Mouse (Mus musculus): ENCODE results near the gene Polg2.
"Not testable (repeated sequence)": the region's sequence is repeated elsewhere in the genome, so short reads cannot be mapped to it uniquely, and the experiment has no call there.

The Polg2 gene

DNA sequence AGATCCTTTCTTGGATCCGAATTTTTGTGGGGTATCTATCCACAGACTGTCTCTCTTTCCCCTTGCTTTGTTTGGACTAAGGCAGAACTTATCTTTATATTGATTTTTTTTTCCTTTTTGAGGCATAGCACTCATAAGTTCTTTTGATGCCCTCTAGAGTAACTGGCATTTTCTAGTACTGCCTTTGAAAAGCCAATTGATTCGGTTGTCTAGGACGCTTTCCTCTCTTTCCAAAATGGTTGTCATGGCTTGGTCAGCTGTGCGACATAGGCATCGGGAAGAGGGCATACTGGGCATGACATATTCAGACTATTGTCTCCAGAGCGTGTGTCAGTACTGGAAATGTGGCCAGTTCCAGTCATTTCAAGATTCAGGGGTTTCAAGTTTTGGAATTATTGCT lies 10.3 kb upstream of the Polg2 start:
- no peak for DNase-seq (ENCODE audit: low spot score in 2 of 2)

DNA sequence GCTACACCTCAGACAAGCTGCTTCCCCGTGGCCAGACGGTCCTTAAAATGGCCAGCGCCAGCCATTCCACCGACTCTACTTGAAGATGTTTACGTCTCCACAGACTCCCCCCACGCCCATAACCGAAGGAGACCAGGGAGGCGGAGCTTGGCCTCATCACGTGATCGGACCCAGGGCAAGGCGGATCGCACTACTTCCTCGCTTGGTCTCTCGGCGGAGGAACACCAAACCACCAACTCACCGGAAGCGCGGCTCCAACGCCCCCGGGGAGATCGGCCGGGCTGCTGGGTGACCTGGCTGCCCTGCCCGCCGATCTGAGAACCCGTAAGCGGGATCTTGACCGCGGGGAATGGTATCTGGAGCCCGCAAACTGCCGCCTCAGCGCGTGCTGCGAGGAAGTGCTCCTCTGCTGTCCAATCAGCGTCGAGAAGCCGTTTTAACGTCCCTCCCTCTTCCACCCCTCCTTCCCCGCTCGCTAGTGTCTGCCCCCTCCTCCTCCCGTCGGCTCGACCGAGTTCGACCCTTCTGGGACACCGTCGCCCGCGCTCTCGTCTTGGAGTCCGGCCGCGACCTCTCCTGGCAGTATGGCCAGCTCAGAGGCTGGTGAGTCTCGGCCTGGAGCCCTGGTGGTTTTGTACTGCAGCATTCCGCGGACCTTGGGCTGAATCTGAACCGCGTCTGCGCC lies 9.6 kb upstream of the Polg2 start, which contains the start of the genes Ddx5 and Cep95:
TSS of gene Ddx5 (minus strand) at position 411 of the 685 bp plus-strand sequence.
TSS of gene Cep95 (plus strand) at position 478 of the 685 bp plus-strand sequence.
- DNase-seq (ENCODE audit: low spot score in 2 of 2) = peak; percentile 95 to 99

DNA sequence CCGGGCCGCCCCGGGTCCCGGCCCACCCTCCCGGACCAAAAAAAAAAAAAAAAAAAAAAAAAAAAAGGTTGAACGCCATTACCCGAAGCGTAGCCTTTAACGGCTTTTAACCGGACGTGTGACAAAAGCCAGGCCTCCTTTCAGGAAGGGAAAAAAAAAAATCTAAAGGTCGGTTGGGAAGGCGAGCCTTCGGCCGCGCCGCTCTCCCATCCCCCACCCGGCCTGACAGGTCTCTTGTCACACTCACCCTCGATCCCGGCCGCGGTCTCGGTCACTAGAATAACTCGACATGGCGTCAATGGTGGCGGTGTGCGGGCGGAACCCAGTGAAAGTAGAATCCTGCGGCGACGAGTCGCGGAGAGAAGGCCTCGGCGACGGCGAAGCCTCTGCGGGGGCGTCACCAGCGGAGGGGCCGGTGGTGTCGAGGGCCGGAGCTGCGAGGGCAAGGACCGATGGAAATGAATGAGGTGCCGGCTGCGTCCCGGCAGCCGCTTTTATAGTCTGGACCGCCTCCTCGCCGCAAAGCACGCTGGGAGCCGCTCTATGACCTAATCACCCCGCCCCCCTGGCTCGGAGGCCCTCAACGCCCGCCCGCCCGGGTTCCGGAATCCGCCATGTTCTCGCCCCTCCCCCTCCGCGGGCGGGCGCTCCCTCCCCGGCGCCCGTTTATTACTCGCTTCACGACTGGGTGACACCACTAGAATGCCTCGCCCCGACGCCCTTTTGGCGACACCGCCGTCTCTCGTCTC lies 8.9 kb upstream of the Polg2 start:
- DNase-seq (ENCODE audit: low spot score in 2 of 2) = peak; percentile 97 to 98

DNA sequence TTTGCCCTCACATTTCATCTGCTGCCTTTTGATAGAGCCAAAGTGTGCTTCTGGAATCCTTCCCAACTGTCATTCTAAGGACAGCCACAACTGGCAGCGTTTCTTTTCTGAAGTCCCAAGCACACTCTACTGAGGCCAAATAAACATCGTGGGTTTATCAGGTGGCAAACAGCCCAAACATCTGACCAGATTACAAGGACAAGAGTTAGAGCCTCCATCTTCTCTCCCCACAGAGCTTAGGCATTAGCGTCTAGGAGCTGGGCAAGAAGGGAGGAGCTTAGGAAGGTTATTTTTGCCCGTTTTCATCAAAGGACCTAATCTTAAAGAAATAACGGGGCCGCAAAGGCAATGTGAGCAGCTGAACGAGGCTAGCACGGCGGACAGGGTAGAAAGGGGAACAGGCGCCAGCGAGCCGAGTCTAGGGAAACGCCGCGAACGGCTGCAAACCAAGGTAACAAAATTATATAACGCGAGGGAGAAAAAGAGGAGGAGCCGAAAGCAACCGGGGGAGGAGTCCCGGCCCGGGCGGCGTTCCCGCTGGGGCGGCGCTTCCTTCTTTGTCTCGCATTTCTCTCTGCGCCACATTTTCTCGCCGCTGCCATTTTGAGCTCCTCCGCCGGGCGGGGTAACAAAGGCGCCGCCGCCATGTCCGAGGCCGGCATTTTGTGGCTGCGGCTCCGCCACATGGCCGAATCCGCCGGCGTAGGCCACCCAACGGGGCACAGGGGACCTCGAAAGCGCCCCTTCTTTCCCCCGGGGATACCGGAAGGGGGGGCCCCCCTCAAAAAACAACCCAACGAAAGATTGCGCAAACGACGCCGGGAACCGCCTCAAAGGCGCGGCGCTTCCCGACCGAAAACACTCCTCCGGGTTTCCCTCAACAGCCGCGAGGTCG lies 8.0 kb upstream of the Polg2 start:
- peak; percentile 86 for DNase-seq (ENCODE audit: low spot score in 2 of 2)

DNA sequence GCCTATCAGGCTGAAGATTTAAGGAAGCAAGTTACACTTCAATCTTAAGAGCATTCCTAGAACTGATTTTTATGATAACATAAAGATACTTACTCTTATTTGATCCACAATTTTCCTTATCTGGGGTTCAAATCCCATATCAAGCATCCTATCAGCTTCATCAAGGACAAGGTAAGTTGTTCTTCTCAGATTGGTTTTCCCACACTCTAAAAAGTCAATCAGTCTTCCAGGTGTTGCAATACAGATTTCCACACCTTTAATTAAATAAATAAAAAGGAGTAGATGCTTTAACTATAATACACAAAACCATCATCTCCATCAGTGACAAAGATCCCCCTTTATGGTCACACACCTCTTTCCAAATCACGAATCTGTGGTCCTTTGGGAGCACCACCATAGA lies 5.7 kb upstream of the Polg2 start:
- no peak for DNase-seq (ENCODE audit: low spot score in 2 of 2)

DNA sequence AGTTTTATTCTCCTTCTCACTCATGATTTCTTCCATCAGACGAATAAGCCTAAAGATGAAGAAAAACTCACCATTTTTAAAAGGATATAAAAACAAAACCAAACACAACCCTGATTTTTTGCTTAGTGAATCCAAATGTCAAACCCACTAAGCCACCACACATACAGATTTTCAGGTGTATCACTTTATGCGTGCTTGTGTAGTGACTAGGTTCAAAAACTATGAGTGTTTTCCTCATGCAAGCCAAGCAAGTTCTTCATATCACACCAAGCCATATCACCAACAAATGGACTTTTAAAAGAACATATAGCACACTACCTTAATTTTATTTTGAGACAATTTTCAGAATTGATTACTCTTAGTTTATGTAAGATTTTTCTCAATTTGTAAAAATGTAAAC lies 5.1 kb upstream of the Polg2 start:
- DNase-seq (ENCODE audit: low spot score in 2 of 2) = no peak

DNA sequence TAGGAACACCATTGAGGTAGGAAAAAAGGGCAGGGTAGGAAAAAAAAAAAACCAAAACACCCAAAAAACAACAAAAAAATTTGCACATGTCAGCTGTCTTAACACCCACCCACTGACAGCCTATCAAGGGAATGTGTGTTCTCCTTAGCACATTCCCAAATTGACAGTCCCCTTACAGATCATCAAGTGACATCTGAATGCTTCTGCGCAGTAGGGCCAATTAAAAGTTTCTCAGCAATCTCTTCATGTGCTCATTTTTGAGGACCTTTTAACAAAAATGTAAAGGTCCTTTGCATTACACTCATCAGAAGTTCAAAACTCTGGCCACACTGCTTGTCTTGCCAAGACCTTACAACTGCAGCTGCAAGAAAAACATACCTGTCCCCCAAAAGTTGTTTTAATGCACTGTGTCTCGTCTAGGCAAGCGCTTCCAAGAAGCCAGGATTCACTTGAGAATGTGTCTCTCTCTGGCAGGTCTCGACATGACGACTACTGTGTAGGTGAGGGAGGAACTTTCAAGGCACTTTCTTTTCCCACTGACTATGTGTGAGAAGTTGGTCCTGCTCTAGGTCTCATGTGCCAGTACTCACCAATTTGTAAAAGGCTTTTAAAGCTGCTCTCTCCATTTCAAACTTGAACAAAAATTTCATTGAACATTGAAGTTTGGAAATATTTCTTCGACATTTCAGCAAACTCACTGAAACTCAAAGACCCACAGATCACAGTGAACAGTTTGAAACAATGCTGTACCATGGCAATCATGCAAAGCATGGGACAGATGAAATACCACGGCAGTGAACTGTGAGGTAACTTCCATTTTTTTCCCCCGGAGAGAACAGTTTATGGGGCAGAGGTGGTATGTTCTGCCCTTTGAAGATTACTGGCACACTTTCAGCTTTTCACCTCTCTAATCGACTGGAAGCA lies 3.8 kb upstream of the Polg2 start:
- no peak for DNase-seq (ENCODE audit: low spot score in 2 of 2)

DNA sequence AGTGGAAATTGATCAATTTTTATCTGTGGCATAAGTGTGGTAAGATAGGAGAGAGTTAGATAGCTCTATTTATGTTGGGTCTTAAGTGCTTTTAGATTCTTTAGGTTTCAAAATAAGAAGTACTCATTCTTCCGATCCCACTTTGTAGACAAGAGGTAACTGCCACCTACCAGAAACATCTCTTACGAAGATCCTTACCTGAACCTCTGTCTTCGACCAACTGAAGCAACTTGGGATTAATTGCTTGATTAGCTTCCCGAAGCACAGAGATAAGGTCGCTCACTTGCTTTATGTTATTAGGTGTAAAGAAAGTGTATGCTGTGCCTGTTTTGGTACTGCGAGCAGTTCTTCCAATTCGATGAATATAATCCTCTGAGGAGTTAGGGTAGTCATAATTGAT lies 2.9 kb upstream of the Polg2 start:
- DNase-seq (ENCODE audit: low spot score in 2 of 2) = not testable (repeated sequence)

DNA sequence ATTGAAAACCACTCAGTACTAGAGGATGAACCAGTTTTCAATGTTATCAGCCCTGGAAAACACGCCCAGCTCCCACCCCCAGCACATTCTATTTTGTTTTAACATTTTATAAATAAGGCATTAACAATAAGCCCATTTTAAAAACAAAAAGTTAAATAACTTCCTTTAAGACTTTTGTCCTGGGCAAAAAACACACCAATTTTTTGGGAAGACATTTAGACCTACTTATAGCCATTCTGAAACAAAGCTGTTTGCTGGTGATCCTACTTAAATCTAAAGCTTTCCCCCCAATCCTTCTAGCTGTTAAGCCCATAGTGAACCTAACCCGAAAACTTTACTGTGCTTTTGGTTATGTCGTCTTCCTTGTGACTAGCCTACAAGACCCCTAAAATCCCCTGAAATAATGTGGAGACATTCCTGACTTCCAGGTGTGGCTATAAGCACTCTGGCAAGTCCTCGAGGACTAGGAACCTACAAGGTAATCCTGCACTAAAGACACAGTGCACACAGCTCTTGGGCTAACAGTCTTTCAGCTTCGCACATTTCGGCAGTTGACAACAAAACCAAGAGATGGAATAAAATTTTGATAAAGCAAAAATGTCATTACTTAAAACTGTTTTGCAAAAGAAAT lies 1.4 kb upstream of the Polg2 start:
- no peak for DNase-seq (ENCODE audit: low spot score in 2 of 2)

DNA sequence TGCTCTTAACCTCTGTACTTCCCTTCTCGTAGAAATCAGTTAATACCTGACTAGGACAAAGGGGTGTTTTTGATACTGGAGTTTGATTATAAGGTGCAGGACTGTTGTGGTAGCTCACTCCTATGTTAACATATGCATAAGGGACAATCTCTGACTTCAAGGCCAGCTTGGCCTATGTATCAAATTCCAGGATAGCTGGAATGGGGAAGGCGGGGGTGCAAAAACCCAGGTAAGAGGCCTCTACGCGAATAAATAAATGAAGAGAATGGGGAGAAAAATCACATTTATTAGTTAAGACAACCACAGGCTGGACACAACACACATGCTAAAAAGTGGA lies 720 bp upstream of the Polg2 start:
- no peak for DNase-seq (ENCODE audit: low spot score in 2 of 2)

DNA sequence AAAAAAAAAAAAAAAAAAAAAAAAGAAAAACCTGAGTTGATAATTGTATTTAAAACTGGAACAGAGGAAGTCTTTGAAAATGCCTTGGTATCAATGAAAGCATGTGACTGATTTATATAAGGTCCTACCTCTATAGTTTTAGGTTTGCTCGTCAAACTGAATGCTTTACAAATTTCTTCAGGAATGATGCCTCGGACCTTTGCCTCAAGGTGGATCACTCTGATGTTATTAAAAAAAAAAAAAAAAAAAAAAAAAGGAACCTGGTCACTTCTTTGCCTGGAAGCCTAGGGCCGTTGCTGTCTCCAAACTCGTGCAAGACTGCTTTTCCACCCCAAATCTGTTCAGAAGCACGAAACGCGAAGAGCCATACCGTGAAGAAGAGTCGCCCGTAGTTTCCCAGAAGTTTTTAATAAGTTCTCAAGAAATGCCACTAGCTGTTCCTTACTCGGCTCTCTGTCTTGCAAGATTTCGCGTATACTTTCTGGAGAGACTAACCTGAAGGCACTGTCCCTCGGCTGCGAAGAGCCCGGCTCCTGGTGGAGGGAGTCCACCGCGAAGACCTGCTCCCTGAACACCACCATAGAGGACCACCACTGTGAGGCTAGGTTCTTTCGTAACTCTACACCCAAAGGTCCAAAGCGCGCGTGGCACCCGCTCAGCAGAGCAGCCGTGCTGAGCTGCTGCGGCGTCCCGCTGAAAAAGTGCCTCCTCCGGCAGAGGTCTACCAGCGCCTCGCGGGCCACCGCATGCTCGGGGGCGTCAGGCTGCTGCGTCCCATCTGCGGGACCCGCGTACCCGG lies 549 bp downstream of the Polg2 start:
- no peak for DNase-seq (ENCODE audit: low spot score in 2 of 2)

DNA sequence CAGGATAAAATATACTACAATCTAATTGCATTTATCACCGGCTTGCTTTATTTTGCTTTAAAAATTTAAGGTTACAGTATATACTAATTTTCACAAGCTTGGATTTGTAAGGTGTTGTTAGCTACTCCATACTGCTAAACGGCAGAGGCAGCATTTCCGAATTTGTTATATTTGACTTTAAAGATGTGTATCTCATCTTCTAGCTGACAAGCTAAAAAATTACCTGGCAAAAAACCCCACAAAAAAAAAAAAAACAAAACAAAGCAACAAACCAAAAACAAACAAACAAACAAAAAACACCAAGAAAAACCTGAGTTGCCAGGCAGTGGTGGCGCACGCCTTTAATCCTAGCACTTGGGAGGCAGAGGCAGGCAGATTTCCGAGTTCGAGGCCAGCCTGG lies 1.2 kb downstream of the Polg2 start:
- DNase-seq (ENCODE audit: low spot score in 2 of 2) = no peak

DNA sequence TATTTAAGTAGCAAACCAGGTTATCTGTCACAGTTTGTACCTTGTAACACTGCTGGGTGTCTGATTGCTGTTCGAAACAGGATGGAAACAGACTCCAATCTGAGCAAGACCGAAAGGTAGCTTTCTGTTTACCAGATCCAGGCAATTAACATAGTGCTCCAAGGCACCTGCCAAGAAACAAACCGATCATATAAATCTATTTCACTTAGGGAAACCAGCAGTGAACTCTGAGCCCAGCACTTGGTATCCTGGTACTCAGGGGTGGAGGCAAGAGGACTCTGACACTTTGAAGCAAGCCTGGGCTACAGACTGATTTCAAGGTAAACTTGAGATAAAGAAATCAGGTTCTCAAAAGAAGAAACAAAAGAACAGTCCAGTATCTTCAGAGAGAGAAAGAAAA lies 1.9 kb downstream of the Polg2 start:
- no peak for DNase-seq (ENCODE audit: low spot score in 2 of 2)

DNA sequence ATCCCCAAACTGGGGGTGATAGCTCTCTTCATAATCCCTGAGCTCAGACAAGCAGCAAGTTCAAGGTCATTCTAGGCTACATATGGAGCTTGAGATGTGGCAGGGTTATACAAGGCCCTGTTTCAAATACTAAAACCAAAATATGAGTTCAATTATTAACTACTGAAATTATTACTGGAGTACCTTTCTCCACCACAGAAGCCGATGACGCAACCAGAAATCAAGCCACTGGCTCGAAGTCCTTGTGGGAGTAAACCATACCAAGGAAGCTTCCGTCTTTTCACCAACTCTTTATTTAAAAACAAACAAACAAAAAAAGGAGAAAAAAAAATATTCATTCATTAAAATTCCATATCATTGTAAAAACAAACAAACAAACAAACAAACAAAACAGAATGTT lies 2.4 kb downstream of the Polg2 start:
- no peak for DNase-seq (ENCODE audit: low spot score in 2 of 2)

DNA sequence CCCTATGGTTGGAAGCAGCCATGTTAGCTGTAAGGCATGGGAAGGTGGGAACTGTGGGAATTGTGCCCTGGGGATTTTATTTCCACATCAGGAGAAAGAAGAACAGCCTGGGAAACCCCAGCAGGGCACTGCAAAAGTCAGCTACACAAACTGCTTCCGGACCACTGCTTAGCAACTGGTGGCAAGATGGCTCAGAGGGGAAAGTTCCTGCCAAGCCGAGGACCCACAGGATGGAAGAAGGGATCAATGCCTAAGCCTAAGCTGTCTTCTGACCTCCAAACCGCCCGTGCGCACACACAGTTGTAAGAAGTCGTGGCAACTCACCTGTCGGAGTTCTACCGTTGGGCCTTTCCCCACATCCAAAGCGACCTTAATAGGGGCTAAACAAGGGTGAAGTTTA lies 6.3 kb downstream of the Polg2 start:
- no peak for DNase-seq (ENCODE audit: low spot score in 2 of 2)

DNA sequence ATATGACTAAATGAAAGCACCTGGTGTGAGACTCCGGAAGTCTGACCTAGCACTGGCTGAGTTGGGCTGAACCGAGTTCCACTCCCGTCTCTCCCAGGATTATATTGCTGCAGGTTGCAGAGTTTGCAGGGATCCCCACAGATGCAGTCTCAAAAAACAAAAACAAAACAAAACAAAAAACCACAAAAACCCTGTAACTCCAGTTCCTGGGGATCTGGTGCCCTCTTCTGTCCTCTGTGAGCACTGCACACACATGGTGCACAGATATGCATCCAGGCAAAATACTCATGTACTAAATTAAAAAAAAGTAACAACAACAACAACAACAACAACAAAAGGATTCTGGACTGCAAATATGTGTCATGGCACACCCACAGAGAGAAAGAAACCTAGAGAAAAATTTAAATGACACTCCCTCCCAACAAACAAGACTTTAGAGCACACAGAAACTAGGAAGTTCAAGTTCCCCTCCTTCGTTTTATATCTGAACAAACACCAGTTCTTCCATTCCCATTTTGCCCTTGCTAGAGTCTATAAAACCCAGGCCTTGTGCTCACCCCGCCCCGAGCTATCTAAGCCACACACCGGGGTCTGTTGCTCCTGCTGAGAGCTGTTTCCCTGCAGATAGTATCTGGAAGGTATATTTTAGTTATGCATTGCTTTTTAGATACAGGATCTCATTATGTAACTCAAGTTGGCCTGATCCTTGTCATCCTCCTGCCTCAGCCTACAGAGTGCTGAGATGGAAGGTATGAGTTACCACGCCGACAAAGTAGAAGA lies 9.0 kb downstream of the Polg2 start:
- no peak for DNase-seq (ENCODE audit: low spot score in 2 of 2)

DNA sequence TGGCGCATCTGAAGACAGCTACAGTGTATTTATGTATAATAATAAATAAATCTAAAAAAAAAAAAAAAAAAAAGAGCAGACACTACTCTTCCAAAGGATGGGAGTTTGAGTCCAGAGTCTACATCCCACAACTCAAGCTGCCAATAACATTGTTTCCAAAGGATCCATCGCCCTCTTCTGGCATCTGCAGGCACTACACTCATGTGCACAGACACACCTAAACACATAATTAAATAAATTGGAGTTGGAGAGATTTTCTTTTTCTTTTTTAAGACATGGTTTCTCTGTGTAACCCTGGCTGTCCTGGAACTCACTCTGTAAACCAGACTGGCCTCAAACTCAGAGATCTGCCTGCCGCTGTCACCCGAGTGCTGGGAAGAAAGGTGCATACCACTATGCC lies 11.8 kb downstream of the Polg2 start:
- DNase-seq (ENCODE audit: low spot score in 2 of 2) = no peak

DNA sequence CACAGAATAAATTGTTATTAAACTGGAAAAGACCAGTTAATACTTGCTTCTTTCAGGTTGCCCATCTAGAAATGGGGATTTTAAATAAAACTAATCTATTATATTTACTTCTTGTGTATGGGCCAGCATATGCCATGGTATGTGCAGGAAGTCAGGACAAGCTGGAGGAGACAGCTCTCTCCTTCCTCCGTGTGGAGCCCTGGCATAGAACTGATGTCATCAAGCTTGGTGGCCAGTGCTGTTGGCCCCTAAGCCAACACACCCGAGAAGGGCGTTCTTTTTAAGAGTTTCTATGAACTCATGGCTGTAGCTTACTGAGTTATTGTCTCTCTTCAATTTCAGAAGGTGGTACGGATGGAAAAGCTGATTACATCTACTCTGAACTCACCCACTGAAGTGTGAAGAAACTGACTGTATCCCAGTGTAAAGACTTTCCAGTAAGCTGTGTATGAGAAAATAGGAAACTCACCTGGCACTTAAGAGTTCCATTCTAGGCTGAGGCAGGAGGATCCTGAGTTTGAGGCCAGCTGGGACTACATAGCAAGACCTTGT lies 12.7 kb downstream of the Polg2 start:
- DNase-seq (ENCODE audit: low spot score in 2 of 2) = no peak

DNA sequence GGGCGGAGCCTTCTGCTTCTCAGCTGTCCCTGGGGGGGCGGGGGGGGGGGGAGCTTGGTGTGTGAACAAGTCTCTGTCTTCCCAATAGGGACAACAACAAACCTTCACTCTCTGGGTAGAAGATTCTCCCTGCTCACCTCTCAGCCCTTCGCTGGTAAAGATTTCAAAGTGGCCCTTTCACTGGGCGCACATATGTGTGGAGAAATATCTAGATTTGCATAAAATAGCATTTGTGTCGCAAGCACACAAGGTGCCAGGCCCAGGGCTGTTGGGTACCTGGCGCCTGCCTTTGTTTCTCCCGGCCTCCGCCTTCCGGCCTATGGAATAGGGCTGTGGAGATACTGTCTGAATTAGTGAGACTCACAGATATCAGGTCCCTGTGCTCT lies 16.5 kb downstream of the Polg2 start:
- no peak for DNase-seq (ENCODE audit: low spot score in 2 of 2)

Data from right cerebral cortex, adult 2 months (tissue).